Mouse (Mus musculus) layer of hippocampus, adult 18-20 months (tissue): Measurements from ENCODE around the gene Cd59a. TPM values are rescaled to one million over a fixed set of nuclear protein-coding genes. Genes with fewer than 3 reads are reported as not detected.
A peak's percentile ranks its signal among the peaks of the same experiment; 100 is the strongest.
"Not testable (repeated sequence)": the region's sequence is repeated elsewhere in the genome, so short reads cannot be mapped to it uniquely, and the experiment has no call there.

Experiments used
- DNase-seq, 2 experiments: peaks; one replicate each; pipeline ENCODE4 v3.0.0; 2022; ENCODE audit warnings: low spot score in 2 of 2
- total RNA-seq, 2 experiments: library from RNA; stranded (reverse); gene quantifications; 2 replicates each; pipeline ENCODE4 v1.2.3; 2021

Gene Cd59a
- total RNA-seq, 2 experiments from 2014 or later = 3.7 to 5.3 TPM

- DNase-seq = no peak
Measured at GRCm38 (mm10) chr2:104104800-104105199, 9.2 kb downstream of the Cd59a start.

- not testable (repeated sequence) for DNase-seq
Measured at GRCm38 (mm10) chr2:104109021-104109420, 13.4 kb downstream of the Cd59a start.

DNA sequence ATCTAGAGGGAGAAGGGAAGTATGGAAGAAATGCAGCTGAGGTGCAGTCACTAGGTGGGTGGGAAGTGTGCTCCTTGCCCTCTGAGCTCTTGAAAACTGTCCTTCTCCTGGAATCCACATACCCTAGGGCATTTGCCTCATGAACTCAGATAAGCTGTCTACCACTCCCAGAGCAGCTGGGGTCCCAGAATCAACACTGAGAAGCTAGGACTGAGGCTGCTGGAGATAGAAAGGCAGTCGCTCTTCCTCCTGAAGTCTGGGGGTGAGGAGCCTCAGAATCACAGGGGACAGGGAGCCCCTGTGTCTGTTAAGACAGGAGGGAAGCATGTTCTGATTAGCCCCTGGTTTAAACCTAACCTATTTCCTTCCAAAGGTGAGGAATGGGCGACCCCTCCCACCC is 13.9 kb downstream of the Cd59a start:
- no peak for DNase-seq

DNA sequence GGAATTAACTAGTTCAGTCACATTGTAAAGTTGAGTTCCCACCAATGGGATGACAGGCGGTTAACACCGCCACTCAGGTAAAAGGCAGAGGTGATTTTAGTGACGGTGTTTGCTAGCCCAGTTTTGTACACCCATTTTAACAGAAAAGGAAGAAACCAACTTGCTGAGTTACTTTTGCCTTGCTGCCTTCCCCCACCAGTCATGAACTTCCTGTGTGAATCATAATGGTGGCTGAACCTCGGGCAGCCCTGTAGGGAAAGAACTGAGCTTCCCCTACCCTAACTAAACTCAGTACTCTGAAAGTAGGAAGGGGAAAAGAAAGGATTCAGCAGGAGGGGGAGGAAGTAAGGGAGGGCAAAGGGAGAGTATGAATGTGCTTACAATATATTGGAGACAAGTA is 14.4 kb downstream of the Cd59a start:
- no peak for DNase-seq

DNA sequence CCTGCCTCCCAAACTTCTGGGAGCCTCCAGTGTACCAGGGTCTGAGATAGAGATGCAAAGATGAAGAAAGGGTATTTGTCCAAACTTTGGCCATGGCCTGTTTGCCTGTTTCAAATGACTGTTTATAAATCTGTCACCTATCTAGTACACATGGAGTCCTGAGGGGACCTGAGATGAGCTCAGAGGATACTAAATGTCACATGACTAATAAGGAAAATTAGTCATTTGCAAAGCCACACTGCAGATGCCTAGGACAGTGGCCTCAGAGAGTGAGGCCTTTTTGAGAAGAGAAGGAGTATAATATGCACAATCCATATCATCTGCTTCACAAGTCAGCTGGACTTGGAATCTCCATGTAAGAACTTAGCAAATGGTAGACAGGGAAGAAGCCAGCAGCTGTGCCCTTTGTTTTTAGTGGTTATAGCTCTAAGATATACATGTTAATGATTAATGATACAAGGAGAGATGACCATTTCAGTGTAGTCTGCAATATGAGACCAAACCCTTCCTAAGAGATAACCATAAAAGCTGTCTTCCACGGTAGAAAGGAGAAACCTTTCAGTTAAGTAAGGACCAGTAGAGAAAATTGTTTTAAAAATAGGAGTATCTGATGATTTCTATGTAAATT is 15.7 kb downstream of the Cd59a start:
- not testable (repeated sequence) for DNase-seq

- DNase-seq = not testable (repeated sequence)
Measured at GRCm38 (mm10) chr2:104113563-104113962, 18.0 kb downstream of the Cd59a start.

DNA sequence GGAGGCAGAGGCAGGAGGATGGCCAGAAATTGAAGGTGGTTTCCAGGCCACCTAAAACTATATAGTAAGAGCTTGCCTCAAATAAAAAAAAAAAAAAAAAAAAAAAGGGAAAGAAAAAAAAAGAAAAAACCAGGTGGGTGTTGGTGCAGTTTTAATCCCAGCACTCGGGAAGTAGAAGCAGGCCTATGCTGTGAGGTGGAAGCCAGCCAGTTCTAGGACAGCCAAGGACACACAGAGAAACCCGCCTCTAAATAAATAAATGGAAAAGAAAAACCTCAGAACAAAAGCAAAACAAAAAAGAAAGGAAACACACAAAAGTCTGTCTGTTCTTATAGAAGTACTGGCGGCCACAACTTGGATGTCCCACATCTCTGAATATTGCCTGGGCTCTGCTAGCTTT is 19.3 kb downstream of the Cd59a start:
- no peak for DNase-seq

DNA sequence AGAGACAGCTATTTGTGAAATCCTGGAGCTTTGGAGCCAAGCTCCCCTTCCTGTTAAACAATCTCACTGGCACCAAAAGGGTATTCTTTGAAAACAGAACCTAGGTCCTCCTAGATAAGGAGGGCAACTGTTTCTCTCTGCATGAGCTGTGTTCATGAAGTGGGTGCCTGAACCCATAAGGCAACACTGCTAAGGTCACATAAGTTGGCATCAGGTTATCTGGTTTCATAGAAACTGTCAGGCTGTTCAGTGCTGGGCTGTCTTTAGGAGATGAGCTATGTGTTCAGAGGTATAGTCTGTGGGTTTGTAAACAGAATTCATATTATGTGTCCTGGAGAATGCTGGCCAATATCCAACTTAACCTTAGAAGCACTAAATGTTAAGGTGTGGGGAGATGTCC is 21.6 kb downstream of the Cd59a start:
- DNase-seq = not testable (repeated sequence)

DNA sequence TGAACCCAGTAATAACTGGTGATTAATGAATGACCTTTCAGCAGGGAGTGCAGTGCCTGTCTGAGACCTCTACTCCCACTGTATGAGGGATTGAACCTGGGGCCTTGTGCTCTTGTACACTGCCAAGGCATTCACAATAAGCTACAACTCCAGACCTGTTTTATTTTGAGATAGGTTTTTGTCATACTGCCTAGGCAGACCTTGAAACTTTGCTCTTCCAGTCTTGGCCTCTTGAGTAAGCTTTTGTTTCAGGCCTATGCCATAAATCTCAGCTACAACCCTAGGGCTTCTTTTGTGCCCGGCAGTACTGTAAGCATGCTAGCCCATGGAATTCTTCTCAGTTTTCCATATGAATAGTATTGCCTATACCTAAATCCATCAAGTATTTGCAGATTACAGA is 23.5 kb downstream of the Cd59a start:
- DNase-seq = no peak

GRCm38 (mm10) chr2:104120312-104120711 is 24.7 kb downstream of the Cd59a start:
- DNase-seq = no peak

DNA sequence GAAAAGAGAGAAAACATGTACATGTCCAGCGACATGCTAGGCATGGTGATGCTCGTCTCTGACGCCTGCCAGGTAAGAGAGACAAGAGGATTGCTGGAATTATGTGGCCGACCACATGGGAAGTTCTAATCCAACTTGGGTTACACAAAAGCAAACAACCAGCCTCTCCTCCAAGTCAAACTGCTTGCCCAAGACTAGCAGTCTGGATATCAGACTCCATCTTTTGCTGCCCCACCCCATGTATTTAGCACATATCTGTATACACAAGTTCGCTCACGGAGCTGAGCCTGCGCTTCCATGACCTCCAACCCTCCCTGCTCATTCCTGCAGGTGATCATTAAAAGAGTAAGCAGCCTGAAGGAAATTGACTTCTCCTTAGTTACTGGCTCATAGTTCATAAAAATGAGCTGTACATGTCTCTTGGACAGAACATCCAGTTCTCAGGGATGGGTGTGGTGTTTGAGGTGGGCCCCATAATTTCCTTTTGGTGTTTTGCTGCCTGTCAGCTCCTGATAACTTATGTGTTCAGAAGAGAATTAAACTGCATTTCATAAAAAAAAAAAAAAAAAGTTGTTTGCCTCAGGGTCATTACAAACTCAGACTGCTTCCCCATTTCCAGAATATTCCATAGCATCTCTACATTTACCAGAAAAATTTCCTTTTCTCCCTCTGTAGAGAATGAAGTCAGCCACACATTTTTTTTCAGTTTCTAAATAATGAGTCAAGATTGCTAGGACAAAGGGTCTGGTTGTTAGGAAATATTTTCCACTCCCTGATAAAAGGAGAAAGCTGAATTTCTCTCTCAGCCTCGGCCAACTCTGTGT is 26.3 kb downstream of the Cd59a start:
- no peak for DNase-seq

DNA sequence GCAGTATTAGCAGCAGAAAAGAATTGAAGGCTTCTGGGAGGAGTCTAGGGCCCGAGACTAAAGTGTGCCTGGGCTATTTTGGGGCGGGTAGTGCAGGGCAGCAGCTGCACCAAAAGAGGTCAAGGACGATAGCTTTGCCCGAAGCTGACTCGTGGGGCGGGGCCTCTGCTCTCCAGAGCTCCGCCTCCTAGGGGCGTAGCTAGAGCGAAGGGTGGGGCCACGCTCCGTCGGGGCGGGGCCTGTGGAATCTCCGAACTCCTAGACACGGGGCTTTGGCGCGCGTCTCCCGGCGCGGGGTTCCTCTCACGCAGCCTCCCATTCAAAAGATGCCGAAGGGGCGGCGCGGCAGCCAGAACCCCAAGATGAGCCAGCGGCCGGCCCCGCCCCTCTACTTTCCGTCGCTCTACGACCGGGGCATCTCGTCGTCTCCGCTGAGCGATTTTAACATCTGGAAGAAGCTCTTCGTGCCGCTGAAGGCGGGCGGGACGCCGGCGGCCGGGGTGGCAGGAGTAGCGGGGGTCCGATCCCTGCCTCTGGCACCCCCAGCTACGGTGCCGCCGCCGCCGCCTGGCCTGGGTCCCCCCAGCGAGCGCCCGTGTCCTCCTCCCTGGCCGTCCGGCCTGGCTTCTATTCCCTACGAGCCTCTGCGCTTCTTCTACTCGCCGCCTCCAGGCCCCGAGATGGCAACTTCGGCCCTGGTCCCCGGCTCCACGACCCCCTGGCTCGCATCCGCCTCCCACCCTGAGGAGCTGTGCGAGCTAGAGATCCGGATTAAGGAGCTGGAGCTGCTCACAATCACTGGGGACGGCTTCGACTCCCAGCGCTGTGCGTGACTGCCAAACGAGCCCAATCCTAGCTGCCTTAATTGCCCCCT is 27.1 kb downstream of the Cd59a start, which contains the start of gene A930018P22Rik:
Gene A930018P22Rik (plus strand): TSS at position 265 of the 874 bp plus-strand sequence.
- DNase-seq = peak; percentile 81 to 90

GRCm38 (mm10) chr2:104123540-104123939 is 27.9 kb downstream of the Cd59a start:
- no peak for DNase-seq

DNA sequence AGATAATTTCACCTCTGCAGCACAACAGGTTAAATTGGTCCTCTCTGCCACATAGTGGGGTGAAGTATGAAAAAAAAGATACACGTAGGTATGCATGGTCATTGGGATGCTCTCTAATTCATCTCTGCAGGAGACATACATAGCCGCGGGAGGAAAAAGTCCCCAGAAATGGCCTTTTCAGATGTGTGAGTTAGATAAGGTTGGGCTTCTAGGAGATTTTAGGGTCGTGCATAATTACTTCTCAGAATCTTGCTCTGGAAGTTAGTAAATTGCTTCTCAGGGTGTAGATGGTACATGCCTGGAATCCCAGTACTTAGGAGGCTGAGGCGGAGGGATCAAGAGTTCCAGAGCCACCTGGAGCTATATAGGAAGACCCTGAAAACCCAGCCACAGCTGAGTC is 28.5 kb downstream of the Cd59a start:
- DNase-seq = no peak

DNA sequence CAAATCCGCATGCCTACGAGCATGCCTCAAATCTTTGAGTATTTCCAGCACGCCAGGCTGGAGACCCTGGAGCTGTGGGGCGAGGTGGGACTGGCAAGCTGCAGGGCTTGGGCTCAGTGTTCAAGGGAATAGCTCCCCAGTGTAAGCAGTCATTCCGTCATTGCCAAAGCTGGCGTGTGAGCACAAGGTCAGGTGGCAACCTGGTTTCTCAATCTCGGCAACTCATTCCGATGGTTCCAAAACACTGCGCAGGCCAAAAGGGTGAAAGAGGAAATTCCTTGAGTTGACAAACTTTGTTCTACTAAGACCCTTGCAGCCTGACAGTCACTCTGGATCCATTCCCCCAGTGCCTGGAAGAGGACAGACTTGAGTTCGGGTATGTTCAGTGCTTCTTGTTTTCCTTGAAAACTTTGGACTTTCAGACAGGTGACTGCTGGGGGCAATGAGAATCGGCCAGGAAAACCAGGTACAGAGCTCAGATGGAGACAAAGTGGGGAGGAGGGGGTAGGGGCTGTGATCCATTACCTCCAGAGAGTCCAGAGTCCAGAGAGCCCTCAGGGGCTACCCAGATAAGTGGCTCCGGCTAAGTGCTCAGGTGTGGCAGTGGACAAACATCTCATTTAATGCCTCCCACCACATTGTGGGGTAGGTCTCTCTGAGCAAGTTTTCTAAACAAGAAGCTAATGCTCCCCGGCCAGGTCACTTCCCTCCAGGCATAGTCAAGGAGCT is 33.4 kb downstream of the Cd59a start:
- no peak for DNase-seq

DNA sequence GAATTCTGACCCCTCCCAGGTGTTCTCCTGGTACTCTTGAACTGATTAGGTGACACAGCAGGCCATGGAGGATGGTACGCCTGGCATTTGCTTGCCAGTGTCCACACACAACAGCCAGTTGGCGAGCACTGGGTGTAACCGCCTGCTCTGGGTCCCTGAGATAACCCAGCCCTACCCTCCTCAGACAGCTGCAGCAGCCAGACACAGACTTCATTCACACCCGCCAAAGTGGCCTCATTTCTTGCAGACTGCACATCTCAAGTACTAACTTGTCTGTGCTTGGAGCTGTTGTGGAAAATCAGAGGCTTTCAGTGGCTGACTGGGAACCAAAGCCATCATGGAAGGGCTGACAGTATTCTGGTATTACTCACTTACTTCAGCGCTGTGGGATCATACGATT is 34.6 kb downstream of the Cd59a start:
- no peak for DNase-seq

GRCm38 (mm10) chr2:104130969-104131368 is 35.4 kb downstream of the Cd59a start:
- DNase-seq = no peak

- DNase-seq = no peak
Measured at GRCm38 (mm10) chr2:104132266-104132859, 36.8 kb downstream of the Cd59a start.

- no peak for DNase-seq
Measured at GRCm38 (mm10) chr2:104133042-104133810, 37.6 kb downstream of the Cd59a start.
